Mouse (Mus musculus): ENCODE measurements around the gene Sema4d.

Gene Sema4d

GRCm38 (mm10) chr13:51642171-51642778 is 151.3 kb downstream of the Sema4d start:
- no peak for DNase-seq (ENCODE audit: low spot score in 2 of 2)

- DNase-seq (ENCODE audit: low spot score in 2 of 2) = no peak
Observed at GRCm38 (mm10) chr13:51641424-51641823, 152.1 kb downstream of the Sema4d start.

GRCm38 (mm10) chr13:51638958-51639357 is 154.6 kb downstream of the Sema4d start:
- DNase-seq (ENCODE audit: low spot score in 2 of 2) = no peak

Measured in thymus, postnatal 10 days (tissue).